ENCODE assay signal across 8 mouse cellular contexts in genomic region chr7:139212754-139213745, GRCm38 (mm10). TPM values are rescaled to one million over a fixed set of nuclear protein-coding genes. Genes with fewer than 3 reads are reported as not detected.
DNase-seq lines count a peak whose midpoint lies in the region; ATAC-seq and TF ChIP-seq lines count a peak whose summit lies in the region.

Gene Lrrc27 (plus strand): TSS chr7:139212988.
Gene Stk32c (minus strand): TSS chr7:139213307.

- ATAC-seq in heart, embryonic 11.5 days (replicated peaks; ENCODE audit: insufficient number of reproducible peaks, low FRiP score, low TSS enrichment): peak; percentile 98
- peak; percentile 97 for ATAC-seq in kidney, embryonic 16.5 days (ENCODE audit: low FRiP score, low TSS enrichment)

- H3K27ac ChIP-seq in heart, embryonic 11.5 days (ENCODE audit: low read depth, low read length): peak within 1 kb of the TSS; percentile 87
- H3K27ac ChIP-seq in kidney, embryonic 16.5 days (ENCODE audit: low read length): peak within 1 kb of the TSS; percentile 78
- H3K27ac ChIP-seq in liver, adult 2 months (replicated peaks; ENCODE audit: insufficient read depth, low read depth, low read length): peak within 1 kb of the TSS; percentile 47

- H3ac ChIP-seq in C2C12 (ENCODE audit: control insufficient read depth, insufficient read length, low read depth): peak within 1 kb of the TSS; percentile 76
- H3ac ChIP-seq in myocyte (ENCODE audit: control insufficient read depth, insufficient read length): no peak within 1 kb of the TSS

- H3K9me3 ChIP-seq in erythroblast, embryonic 14.5 days (ENCODE audit: control insufficient read depth, low read length): no peaks in the 10 kb centered on the region
- H3K9me3 ChIP-seq in heart, embryonic 11.5 days (replicated peaks; ENCODE audit: control insufficient read depth, low read length): no peaks in the 10 kb centered on the region
- H3K9me3 ChIP-seq in kidney, embryonic 16.5 days (ENCODE audit: low read length): no peaks in the 10 kb centered on the region

- H3K79me2 ChIP-seq in C2C12 (ENCODE audit: control insufficient read depth, insufficient read depth): no peaks in the 10 kb centered on the region
- H3K79me2 ChIP-seq in liver, adult 2 months (ENCODE audit: control insufficient read depth, insufficient read depth, low read length): no peaks in the 10 kb centered on the region
- H3K79me2 ChIP-seq in myocyte (ENCODE audit: control insufficient read depth, insufficient read depth): no peaks in the 10 kb centered on the region

- no peaks in the 10 kb centered on the region for H3K79me3 ChIP-seq in C2C12 (ENCODE audit: low read depth)

- H3K4me1 ChIP-seq in erythroblast, embryonic 14.5 days (ENCODE audit: control insufficient read depth): peaks cover 14% of the 10 kb centered on the region
- no peaks in the 10 kb centered on the region for H3K4me1 ChIP-seq in heart, embryonic 11.5 days (ENCODE audit: control insufficient read depth, insufficient read depth, low read length)
- peaks cover 20% of the 10 kb centered on the region for H3K4me1 ChIP-seq in kidney, embryonic 16.5 days (ENCODE audit: insufficient read depth, low read length)
- H3K4me1 ChIP-seq in liver, adult 2 months (ENCODE audit: control insufficient read depth, insufficient read depth, low read length): peaks cover 3% of the 10 kb centered on the region; the same call in 1 of the 2 replicates

- H3K9ac ChIP-seq in heart, embryonic 11.5 days (ENCODE audit: low read depth, low read length): peak within 1 kb of the TSS; percentile 89
- H3K9ac ChIP-seq in kidney, embryonic 16.5 days (replicated peaks; ENCODE audit: low read length): peak within 1 kb of the TSS; percentile 81
- H3K9ac ChIP-seq in liver, adult 2 months (ENCODE audit: low read depth, low read length): peak within 1 kb of the TSS; percentile 77

- peak within 1 kb of the TSS; percentile 75 for H3K4me2 ChIP-seq in heart, embryonic 11.5 days
- H3K4me2 ChIP-seq in kidney, embryonic 16.5 days (replicated peaks; ENCODE audit: low read depth, low read length): peak within 1 kb of the TSS; percentile 68
- peak within 1 kb of the TSS; percentile 78 for H3K4me2 ChIP-seq in myocyte (ENCODE audit: low read depth)

- H3K36me3 ChIP-seq in C2C12 (ENCODE audit: control insufficient read depth, insufficient read depth) (no peaks in the 10 kb centered on the region), myocyte (ENCODE audit: control insufficient read depth, insufficient read depth) (no peaks in the 10 kb centered on the region)
- no peaks in the 10 kb centered on the region for H3K36me3 ChIP-seq in erythroblast, embryonic 14.5 days (ENCODE audit: control insufficient read depth)
- H3K36me3 ChIP-seq in heart, embryonic 11.5 days (ENCODE audit: control insufficient read depth, insufficient read depth, low read length): no peaks in the 10 kb centered on the region
- no peaks in the 10 kb centered on the region for H3K36me3 ChIP-seq in kidney, embryonic 16.5 days (ENCODE audit: insufficient read depth, low read length)
- no peaks in the 10 kb centered on the region for H3K36me3 ChIP-seq in liver, adult 2 months (ENCODE audit: control insufficient read depth, insufficient read depth, low read length)
- no peaks in the 10 kb centered on the region for H3K36me3 ChIP-seq in splenic B cell, adult 2 months (ENCODE audit: control insufficient read depth, insufficient read depth, low read length, poor library complexity, severe bottlenecking)

- TF ChIP-seq POLR2A in brain, embryonic 14.5 days (IDR thresholded peaks at IDR 0.05; ENCODE audit: borderline replicate concordance, extremely low read depth, insufficient read depth, insufficient read length, poor library complexity, severe bottlenecking): peak; percentile 30; the same call in 1 of the 2 replicates
- TF ChIP-seq POLR2A in liver, adult 2 months (IDR thresholded peaks at IDR 0.05; ENCODE audit: extremely low read depth, insufficient read depth, low read length): peak; percentile 53
- peak; percentile 65 for TF ChIP-seq POLR2A in myocyte (IDR thresholded peaks at IDR 0.05; ENCODE audit: insufficient read length, low read depth)

- peak; percentile 100 for DNase-seq in brain, embryonic 14.5 days (ENCODE audit: low read depth)
- DNase-seq in liver, adult 2 months (ENCODE audit: extremely low read depth, low read depth, low spot score): peak; percentile 96
- peak; percentile 99 for DNase-seq in splenic B cell, adult 2 months (ENCODE audit: low read depth, low spot score)

- H3K4me3 ChIP-seq in C2C12 (ENCODE audit: insufficient read depth, poor library complexity, severe bottlenecking) (peak within 1 kb of the TSS; percentile 36), myocyte (peak within 1 kb of the TSS; percentile 54)
- H3K4me3 ChIP-seq in erythroblast, embryonic 14.5 days (replicated peaks): peak within 1 kb of the TSS; percentile 72
- peak within 1 kb of the TSS; percentile 63 for H3K4me3 ChIP-seq in heart, embryonic 11.5 days (ENCODE audit: low read depth, low read length)
- peak within 1 kb of the TSS; percentile 62 for H3K4me3 ChIP-seq in kidney, embryonic 16.5 days (ENCODE audit: low read length)
- peak within 1 kb of the TSS; percentile 71 for H3K4me3 ChIP-seq in liver, adult 2 months (ENCODE audit: insufficient read depth, low read depth, low read length)

- H3K27me3 ChIP-seq in C2C12 (ENCODE audit: control insufficient read depth, insufficient read depth, insufficient read length) (no peaks in the 10 kb centered on the region), myocyte (ENCODE audit: control insufficient read depth, insufficient read depth, insufficient read length) (no peaks in the 10 kb centered on the region)
- no peaks in the 10 kb centered on the region for H3K27me3 ChIP-seq in erythroblast, embryonic 14.5 days (ENCODE audit: control insufficient read depth)
- H3K27me3 ChIP-seq in heart, embryonic 11.5 days (ENCODE audit: control insufficient read depth, insufficient read depth, low read length): no peaks in the 10 kb centered on the region
- no peaks in the 10 kb centered on the region for H3K27me3 ChIP-seq in kidney, embryonic 16.5 days (ENCODE audit: insufficient read depth, low read length)
- H3K27me3 ChIP-seq in liver, adult 2 months (ENCODE audit: control insufficient read depth, insufficient read depth, low read length): no peaks in the 10 kb centered on the region
- no peaks in the 10 kb centered on the region for H3K27me3 ChIP-seq in splenic B cell, adult 2 months (ENCODE audit: control insufficient read depth, insufficient read depth, low read length, poor library complexity, severe bottlenecking)

- TF ChIP-seq CTCF in C2C12 (IDR thresholded peaks at IDR 0.05; ENCODE audit: control insufficient read depth, insufficient read depth, insufficient read length): no peak
- TF ChIP-seq CTCF in brain, embryonic 14.5 days (IDR thresholded peaks at IDR 0.05; ENCODE audit: borderline replicate concordance, extremely low read depth, insufficient read depth, insufficient read length): no peak
- TF ChIP-seq CTCF in liver, adult 2 months (IDR thresholded peaks at IDR 0.05; ENCODE audit: low read depth, low read length): no peak

- WGBS in heart, embryonic 11.5 days (ENCODE audit: insufficient replicate concordance): 2% methylated on average over 53 of the region's 53 CpGs
- 2% methylated on average over 53 of the region's 53 CpGs for WGBS in kidney, embryonic 16.5 days
- WGBS in liver, adult 2 months: 3% methylated on average over 53 of the region's 53 CpGs

TF ChIP-seq in C2C12, 6 proteins besides CTCF, POLR2A, EP300 and RAD21:
- TF ChIP-seq CEBPB (IDR thresholded peaks at IDR 0.05; ENCODE audit: low read depth) (no peak), MAX (IDR thresholded peaks at IDR 0.05) (peak; percentile 46)

TF ChIP-seq in myocyte, 11 proteins besides CTCF, POLR2A, EP300 and RAD21:
- TF ChIP-seq MYOG (IDR thresholded peaks at IDR 0.05; ENCODE audit: control insufficient read depth in 1 of 3, insufficient read depth in 1 of 3, insufficient read length in 2 of 3, low read depth in 2 of 3) (peak in 2 of 3 experiments; percentile 20 to 25), E2F4 (IDR thresholded peaks at IDR 0.05; ENCODE audit: insufficient read depth) (no peak), REST (IDR thresholded peaks at IDR 0.05; ENCODE audit: insufficient read depth, insufficient read length) (no peak), TCF12 (IDR thresholded peaks at IDR 0.05; ENCODE audit: insufficient read depth, poor library complexity, severe bottlenecking) (no peak), MYOD1 (IDR thresholded peaks at IDR 0.05; ENCODE audit: control insufficient read depth in 1 of 3, insufficient read length in 2 of 3, low read depth in 2 of 3) (no peak), TCF3 (IDR thresholded peaks at IDR 0.05; ENCODE audit: insufficient read length, low read depth) (no peak), MAX (IDR thresholded peaks at IDR 0.05; ENCODE audit: low read depth) (no peak), SRF (IDR thresholded peaks at IDR 0.05; ENCODE audit: control insufficient read depth, insufficient read length, low read depth) (no peak), USF1 (IDR thresholded peaks at IDR 0.05; ENCODE audit: low read depth) (no peak), CEBPB (IDR thresholded peaks at IDR 0.05; ENCODE audit: insufficient read depth, poor library complexity, severe bottlenecking) (no peak), POLR2AphosphoS2 (IDR thresholded peaks at IDR 0.05; ENCODE audit: insufficient read length, low read depth) (peak; percentile 75)

RNA-seq across cellular contexts. Expression of gene Lrrc27, which starts in this region (rescaled TPM):
- polyA plus RNA-seq in C2C12 (2012; fragmentation: generic; extraction: Trizol) (5.4 TPM), myocyte (2012; fragmentation: generic; extraction: Trizol) (7.9 TPM)
- polyA plus RNA-seq in brain, embryonic 14.5 days (2012; rRNA removed): 3.8 and 8.3 TPM in 2 replicates
- polyA plus RNA-seq in erythroblast, embryonic 14.5 days (2012): not detected in 2 replicates
- polyA plus RNA-seq in heart, embryonic 11.5 days (2014; fragmentation: Nextera tagmentation; extraction: Ambion mirVana): 4.9 and 6.2 TPM in 2 replicates
- 2.8 and 3.3 TPM in 2 replicates for polyA plus RNA-seq in kidney, embryonic 16.5 days (2015; fragmentation: Nextera tagmentation; extraction: Ambion mirVana)
- 0.20 and 0.28 TPM in 2 replicates for total RNA-seq in liver, adult 2 months (2014; rRNA removed)
- 0.61 and 1.1 TPM in 2 replicates for polyA plus RNA-seq in liver, adult 2 months (2012; rRNA removed)

RNA-seq across cellular contexts. Expression of gene Stk32c, which starts in this region (rescaled TPM):
- 2.6 TPM for polyA plus RNA-seq in C2C12 (2012; fragmentation: generic; extraction: Trizol)
- 22.1 and 27.9 TPM in 2 replicates for polyA plus RNA-seq in brain, embryonic 14.5 days (2012; rRNA removed)
- polyA plus RNA-seq in erythroblast, embryonic 14.5 days (2012): not detected in 2 replicates
- not detected in 2 replicates for polyA plus RNA-seq in heart, embryonic 11.5 days (2014; fragmentation: Nextera tagmentation; extraction: Ambion mirVana)
- 0.26 and 0.39 TPM in 2 replicates for polyA plus RNA-seq in kidney, embryonic 16.5 days (2015; fragmentation: Nextera tagmentation; extraction: Ambion mirVana)
- 0.18 and 0.27 TPM in 2 replicates for total RNA-seq in liver, adult 2 months (2014; rRNA removed)
- 0.21 and 0.39 TPM in 2 replicates for polyA plus RNA-seq in liver, adult 2 months (2012; rRNA removed)
- 1.0 TPM for polyA plus RNA-seq in myocyte (2012; fragmentation: generic; extraction: Trizol)

Comparison
In these comparisons a context has a peak if more than half of its experiments do, and no peak if none do; other contexts are left out.
1. Peak in every context shown above with its lines: DNase-seq, ATAC-seq, H3K4me3 ChIP-seq and H3K27ac ChIP-seq.